Mouse (Mus musculus) limb, embryonic 11.5 days (tissue): ENCODE measurements around the gene Stum. TPM values are rescaled to one million over a fixed set of nuclear protein-coding genes. Genes with fewer than 3 reads are reported as not detected.
A peak's percentile ranks its signal among the peaks of the same experiment; 100 is the strongest.

Experiments
- ATAC-seq: fragments of 200-750 bp; cut with Nextera tagmentation; 2 replicates; pipeline ENCODE4 v1.8.0; 2017; ENCODE audit warnings: low read depth; ENCODE audit not compliant: insufficient number of reproducible peaks, low FRiP score, low TSS enrichment
- DNase-seq: peaks from one replicate; pipeline ENCODE4 v3.0.0-alpha.2; 2015; ENCODE audit warnings: low spot score
- H3K27ac ChIP-seq: fragments of 300-500 bp; sonication (generic); replicated peaks from 2 replicates; pipeline ENCODE4 v1.5.1; 2014; ENCODE audit warnings: low read depth, mild to moderate bottlenecking, low read length
- H3K27me3 ChIP-seq: fragments of 300-500 bp; sonication (generic); 2 replicates; pipeline ENCODE4 v1.6.1; 2014; ENCODE audit warnings: mild to moderate bottlenecking, low read length, mixed read lengths; ENCODE audit not compliant: control insufficient read depth, insufficient read depth
- H3K36me3 ChIP-seq: fragments of 300-500 bp; sonication (generic); 2 replicates; pipeline ENCODE4 v1.6.1; 2014; ENCODE audit warnings: mild to moderate bottlenecking, low read length, moderate library complexity, mixed read lengths; ENCODE audit not compliant: control insufficient read depth, insufficient read depth
- H3K4me1 ChIP-seq: fragments of 300-500 bp; sonication (generic); 2 replicates; pipeline ENCODE4 v1.6.1; 2014; ENCODE audit warnings: low read length, mixed read lengths; ENCODE audit not compliant: control insufficient read depth, insufficient read depth
- H3K4me2 ChIP-seq: fragments of 300-500 bp; sonication (generic); 2 replicates; pipeline ENCODE4 v1.6.1; 2014; ENCODE audit warnings: low read depth, mild to moderate bottlenecking, moderate library complexity; ENCODE audit not compliant: severe bottlenecking
- H3K4me3 ChIP-seq: fragments of 300-500 bp; sonication (generic); 2 replicates; pipeline ENCODE4 v1.5.1; 2014; ENCODE audit warnings: low read depth, low read length
- H3K9ac ChIP-seq: fragments of 300-500 bp; sonication (generic); 2 replicates; pipeline ENCODE4 v1.6.1; 2014; ENCODE audit warnings: mild to moderate bottlenecking, low read length
- H3K9me3 ChIP-seq: fragments of 300-500 bp; sonication (generic); 2 replicates; pipeline ENCODE4 v1.6.1; 2016; ENCODE audit warnings: low read length; ENCODE audit not compliant: control insufficient read depth
- WGBS: fragments of 180-500 bp; shearing (Covaris S2); extraction: QIAGEN DNeasy Blood & Tissue Kit; methylation state at CpG from one replicate; pipeline ENCODE4 v1.1.7; 2014; 5-methylcytosine and 5-hydroxymethylcytosine counted together
- polyA plus RNA-seq: library from polyadenylated mRNA; unstranded; fragments of >200 nt; fragmentation: Nextera tagmentation; extraction: Ambion mirVana; gene quantifications from 2 replicates; pipeline ENCODE4 v1.2.1, GENCODE M21; 2014

Stum gene
- polyA plus RNA-seq, 1 experiment from 2014 or later, result 0.93 TPM

DNA sequence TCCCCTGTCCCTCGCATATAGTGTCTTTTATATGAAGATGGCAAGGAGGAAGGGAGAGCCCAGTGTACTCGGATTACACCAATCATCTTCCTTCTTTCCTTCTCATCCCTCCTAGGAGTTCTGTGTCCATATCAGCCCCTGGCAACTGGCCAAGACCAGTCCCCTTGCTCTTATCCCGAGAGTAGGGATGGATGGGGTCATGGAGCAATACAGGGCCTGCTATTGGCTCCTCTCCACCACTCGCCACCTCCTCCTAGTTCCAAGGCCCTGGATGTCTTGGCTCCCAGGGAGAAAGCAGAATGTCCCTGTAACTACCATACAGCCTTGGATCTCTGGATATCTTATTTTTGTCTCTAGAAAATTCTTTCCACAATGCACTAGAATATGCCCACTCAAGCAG is 68.2 kb downstream of the Stum start:
- no peak for DNase-seq
- H3K9ac ChIP-seq, result no peak overlapping the region
- peaks cover 8% of the 10 kb centered on the region for H3K36me3 ChIP-seq
- H3K27ac ChIP-seq, result no peak overlapping the region
- 56% methylated on average over 4 of the region's 4 CpGs for WGBS
- H3K9me3 ChIP-seq, result no peaks in the 10 kb centered on the region
- H3K27me3 ChIP-seq, result no peaks in the 10 kb centered on the region
- no peak for ATAC-seq
- H3K4me1 ChIP-seq, result no peaks in the 10 kb centered on the region
- no peak overlapping the region for H3K4me2 ChIP-seq
- no peak overlapping the region for H3K4me3 ChIP-seq

DNA sequence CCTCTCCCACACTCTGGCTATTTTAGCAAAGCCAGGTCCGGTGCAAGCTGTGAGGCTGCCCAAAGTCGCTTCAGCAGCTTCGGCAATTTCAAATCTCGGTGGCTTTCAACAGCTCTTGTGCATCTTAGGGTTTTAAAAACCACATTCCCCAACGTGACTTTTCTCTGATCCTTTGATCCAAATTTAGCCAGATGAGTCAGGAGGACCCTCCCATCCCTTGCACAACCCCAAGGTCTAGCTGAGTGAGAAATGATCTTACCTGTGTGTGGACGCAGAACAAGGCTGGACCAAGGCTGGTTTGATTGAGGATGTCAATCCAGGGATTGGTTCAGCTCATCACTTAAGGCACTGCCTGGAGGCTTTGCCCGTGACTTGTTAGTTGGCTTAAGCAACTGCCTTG is 73.0 kb downstream of the Stum start:
- Histone ChIP-seq H3K27me3 (no peaks in the 10 kb centered on the region), H3K4me1 (peaks cover 11% of the 10 kb centered on the region), H3K36me3 (peaks cover 3% of the 10 kb centered on the region; the same call in 1 of the 2 replicates), H3K4me2 (no peak overlapping the region), H3K27ac (no peak overlapping the region), H3K4me3 (no peak overlapping the region), H3K9ac (no peak overlapping the region), H3K9me3 (no peaks in the 10 kb centered on the region)
- 73% methylated on average over 7 of the region's 7 CpGs for WGBS
- no peak for DNase-seq
- no peak for ATAC-seq

DNA sequence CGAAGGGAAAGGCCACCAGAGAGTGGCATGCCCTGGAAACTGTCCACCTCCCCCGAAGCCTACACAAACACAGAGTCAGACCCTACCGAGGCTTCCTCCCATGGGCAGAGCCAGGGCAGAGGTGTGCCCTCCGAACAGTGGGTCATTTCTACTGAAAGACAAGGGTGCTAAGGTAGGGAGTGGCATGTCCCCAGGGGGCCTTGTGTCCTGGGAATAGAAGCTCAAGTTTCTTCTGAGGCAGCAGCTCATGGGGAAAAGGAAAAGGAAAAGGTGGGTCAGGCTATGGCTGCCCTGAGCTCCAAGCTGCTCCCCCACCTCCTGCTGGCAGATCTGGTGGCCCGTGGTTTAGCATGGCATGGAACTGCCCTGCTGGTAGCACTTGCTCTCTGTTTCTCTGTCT is 73.5 kb downstream of the Stum start:
- Histone ChIP-seq H3K27ac (no peak overlapping the region), H3K9me3 (no peaks in the 10 kb centered on the region), H3K4me2 (no peak overlapping the region), H3K9ac (no peak overlapping the region), H3K4me1 (peaks cover 11% of the 10 kb centered on the region), H3K4me3 (no peak overlapping the region), H3K36me3 (peaks cover 3% of the 10 kb centered on the region; the same call in 1 of the 2 replicates), H3K27me3 (no peaks in the 10 kb centered on the region)
- WGBS, result 68% methylated on average over 5 of the region's 5 CpGs
- DNase-seq, result no peak
- no peak for ATAC-seq

DNA sequence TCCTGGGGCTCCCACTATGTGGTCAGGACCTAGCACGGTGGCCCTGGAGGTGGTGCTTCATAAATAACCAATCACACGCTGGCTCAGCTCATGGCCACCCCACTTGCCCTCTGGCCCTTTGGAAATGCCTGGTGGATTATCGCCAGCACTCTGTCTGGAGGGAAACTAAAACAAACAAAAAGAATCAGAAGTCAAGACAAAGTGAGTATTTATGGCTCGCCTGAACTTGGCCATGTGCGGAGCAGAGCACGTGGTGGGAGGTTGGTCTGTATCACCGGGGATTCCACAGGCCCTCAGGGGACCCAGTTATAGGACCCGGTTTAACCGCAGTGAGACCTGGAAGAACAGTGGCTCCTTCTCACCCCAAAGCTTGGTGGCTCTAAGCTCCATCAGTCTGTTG is 74.5 kb downstream of the Stum start:
- WGBS, result 60% methylated on average over 9 of the region's 9 CpGs
- H3K36me3 ChIP-seq, result peaks cover 1% of the 10 kb centered on the region; the same call in 1 of the 2 replicates
- H3K27me3 ChIP-seq, result no peaks in the 10 kb centered on the region
- H3K4me3 ChIP-seq, result no peak overlapping the region
- ATAC-seq (no peak; the same call in 1 of the 2 replicates), DNase-seq (no peak)
- no peak overlapping the region for H3K9ac ChIP-seq
- peaks cover 16% of the 10 kb centered on the region for H3K4me1 ChIP-seq
- no peak overlapping the region; the same call in 1 of the 2 replicates for H3K27ac ChIP-seq
- no peak overlapping the region for H3K4me2 ChIP-seq
- no peaks in the 10 kb centered on the region for H3K9me3 ChIP-seq

DNA sequence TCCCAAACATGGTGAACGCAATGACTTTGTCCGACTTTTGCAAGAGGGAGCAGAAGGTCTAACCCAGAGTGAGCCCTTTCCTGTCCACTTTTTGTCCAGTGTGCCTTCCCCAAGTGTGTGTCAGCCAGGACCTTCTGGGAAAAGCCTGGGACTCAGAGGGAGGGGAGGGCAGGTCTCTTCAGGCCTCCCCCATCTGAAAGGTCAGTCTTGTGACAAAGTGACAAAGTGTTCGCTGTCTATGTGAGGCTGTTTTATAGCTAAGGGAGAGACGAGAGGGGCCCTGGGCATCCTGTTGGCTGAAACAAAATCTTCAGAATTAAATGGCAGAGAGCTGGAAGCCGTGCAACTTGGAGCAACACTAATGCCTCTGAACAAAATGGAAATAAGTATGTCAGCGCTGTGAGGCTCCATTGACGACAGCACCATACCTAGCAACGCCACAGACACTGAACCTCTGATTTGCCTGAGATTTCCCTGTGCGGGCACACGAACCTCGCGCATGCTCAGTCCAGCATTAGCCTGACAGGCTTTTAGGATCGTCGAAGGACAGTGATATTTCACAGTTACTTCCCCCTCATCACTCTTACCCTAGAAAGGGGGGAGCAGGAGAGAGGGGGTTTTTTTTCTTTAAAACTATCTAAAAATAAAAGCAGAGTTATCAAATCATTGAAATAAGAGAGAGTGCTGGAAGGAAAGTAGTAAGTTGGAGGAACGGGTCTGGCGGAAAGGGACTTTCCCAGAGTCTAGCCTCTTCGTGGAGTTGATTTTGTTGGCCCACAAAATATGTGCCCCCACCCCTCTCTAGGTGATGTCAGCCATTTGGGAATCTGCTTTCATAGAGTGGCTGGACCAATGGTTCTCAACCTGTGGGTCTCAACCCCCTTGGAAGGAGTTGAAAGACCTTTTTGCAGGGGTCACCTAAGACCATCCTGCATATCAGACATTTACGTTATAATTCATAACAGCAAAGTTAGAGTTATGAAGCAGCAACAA is 75.3 kb downstream of the Stum start:
- Histone ChIP-seq H3K27me3 (no peaks in the 10 kb centered on the region), H3K9ac (no peak overlapping the region), H3K4me2 (no peak overlapping the region), H3K4me1 (peaks cover 19% of the 10 kb centered on the region), H3K36me3 (no peaks in the 10 kb centered on the region), H3K4me3 (no peak overlapping the region), H3K9me3 (no peaks in the 10 kb centered on the region), H3K27ac (no peak overlapping the region; the same call in 1 of the 2 replicates)
- WGBS, result 84% methylated on average over 18 of the region's 18 CpGs
- ATAC-seq (no peak), DNase-seq (no peak)

DNA sequence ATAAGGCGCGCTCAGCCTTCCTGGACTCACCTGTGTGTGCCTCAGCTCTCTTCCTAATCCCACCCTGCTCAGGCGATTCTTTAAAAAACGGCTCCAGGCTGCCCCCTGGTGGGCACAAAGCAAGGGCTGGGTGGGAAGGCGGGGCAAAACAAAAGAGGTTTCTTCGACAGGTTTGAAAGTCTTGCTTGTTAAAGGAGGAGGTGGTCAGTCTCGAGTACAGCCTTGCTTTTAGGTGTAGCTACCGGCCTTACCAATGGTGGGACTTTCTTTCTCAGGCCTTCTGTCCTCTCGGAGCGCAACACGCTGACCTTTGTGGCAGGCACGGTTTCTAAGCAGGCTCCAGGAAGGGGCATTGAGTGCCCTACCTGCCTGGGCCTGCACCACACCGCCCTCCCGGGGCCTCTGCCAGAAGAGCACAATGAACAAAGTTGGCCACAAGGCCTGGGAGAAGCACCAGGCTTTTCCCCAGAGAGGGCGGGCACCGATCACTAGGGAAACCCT is 76.1 kb downstream of the Stum start:
- ATAC-seq (peak; percentile 22; the same call in 1 of the 2 replicates), DNase-seq (peak; percentile 93)
- H3K4me1 ChIP-seq, result peaks cover 19% of the 10 kb centered on the region
- no peak overlapping the region for H3K4me3 ChIP-seq
- H3K36me3 ChIP-seq, result no peaks in the 10 kb centered on the region
- H3K9me3 ChIP-seq, result no peaks in the 10 kb centered on the region
- peak overlapping the region; percentile 40 for H3K9ac ChIP-seq
- 10% methylated on average over 16 of the region's 16 CpGs for WGBS
- H3K4me2 ChIP-seq, result peak overlapping the region; percentile 32; the same call in 1 of the 2 replicates
- H3K27ac ChIP-seq, result no peak overlapping the region
- no peaks in the 10 kb centered on the region for H3K27me3 ChIP-seq

DNA sequence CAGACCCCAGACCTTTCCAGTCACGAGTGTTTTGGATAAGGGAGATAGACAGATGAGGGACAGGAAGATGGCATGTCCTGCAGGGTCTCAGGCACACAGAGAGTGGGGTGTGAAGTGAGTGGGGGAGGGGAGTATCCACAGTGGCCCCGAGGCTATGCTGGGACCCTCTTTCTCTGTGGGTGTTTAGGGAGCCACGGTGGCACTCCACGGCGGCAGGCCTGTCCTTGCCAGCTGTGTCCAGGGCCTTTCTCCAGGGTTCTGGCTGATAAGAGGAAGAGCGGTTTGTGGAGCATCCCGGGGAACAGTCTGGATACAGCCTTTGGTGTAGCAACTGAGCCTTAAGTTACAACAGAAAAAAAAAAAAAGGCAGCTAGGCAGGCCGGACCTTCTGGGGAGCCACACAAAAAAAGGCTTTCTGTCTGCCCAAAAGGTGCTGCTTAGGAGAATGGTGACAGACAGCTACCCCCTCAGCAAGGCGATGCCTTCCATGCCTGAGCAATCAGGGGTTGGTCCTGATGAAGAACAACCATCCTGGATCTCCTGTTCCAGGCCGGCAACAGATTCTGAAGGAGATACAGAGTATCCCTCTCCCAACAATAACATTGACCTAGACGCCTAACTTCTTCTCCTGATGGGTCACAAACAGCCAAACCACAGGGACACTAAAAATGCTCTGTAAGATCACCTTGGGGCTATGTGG is 76.8 kb downstream of the Stum start:
- no peak overlapping the region for H3K4me3 ChIP-seq
- ATAC-seq, result no peak
- peaks cover 19% of the 10 kb centered on the region for H3K4me1 ChIP-seq
- no peak overlapping the region for H3K9ac ChIP-seq
- no peak for DNase-seq
- no peaks in the 10 kb centered on the region for H3K36me3 ChIP-seq
- H3K27me3 ChIP-seq, result no peaks in the 10 kb centered on the region
- H3K9me3 ChIP-seq, result no peaks in the 10 kb centered on the region
- WGBS, result 81% methylated on average over 11 of the region's 11 CpGs
- H3K27ac ChIP-seq, result no peak overlapping the region
- no peak overlapping the region for H3K4me2 ChIP-seq

DNA sequence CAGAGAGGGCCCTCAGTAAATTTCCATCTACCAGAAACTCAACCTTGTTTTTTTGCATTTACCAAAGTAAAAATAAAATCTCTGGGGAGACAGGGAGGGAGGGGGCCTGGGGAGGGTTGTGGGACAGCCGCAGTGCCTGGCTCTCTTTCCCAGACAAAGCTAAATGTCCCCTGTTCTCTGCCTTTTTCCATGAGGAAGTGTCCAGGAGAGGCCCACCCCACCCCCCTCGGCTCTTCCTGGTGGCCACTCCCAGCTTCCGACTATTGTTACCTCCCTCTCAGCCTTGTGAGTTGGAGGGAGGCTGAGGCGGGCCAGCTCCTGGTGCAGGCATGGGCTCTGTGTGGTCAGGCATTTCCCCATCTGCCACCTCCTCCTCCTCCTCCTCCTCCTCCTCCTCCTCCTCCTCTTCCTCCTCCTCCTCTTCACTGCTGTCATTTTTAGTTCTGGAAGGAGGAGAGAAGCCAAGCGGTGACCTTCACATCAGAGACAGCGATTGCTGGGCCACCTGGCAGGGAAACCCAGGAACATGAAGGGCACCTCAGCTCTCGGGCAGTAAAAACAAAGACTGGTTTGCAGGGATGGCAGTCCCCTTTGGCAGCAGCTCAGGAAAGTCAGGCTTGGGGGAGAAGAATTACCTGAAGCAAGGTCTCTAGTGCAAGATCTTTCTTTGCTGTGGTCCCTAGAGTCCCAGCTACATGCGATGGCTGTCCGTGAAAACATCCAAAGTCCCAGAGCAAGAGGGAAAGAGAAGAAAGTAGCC is 77.5 kb downstream of the Stum start:
- no peak for DNase-seq
- no peak for ATAC-seq
- Histone ChIP-seq H3K27me3 (no peaks in the 10 kb centered on the region), H3K9me3 (no peaks in the 10 kb centered on the region), H3K9ac (no peak overlapping the region), H3K4me2 (no peak overlapping the region), H3K4me1 (peaks cover 23% of the 10 kb centered on the region), H3K27ac (no peak overlapping the region), H3K36me3 (no peaks in the 10 kb centered on the region), H3K4me3 (no peak overlapping the region)
- WGBS, result 87% methylated on average over 9 of the region's 9 CpGs
